Mouse (Mus musculus): ENCODE data around the gene 3830403N18Rik.
"Not testable (repeated sequence)": the region's sequence is repeated elsewhere in the genome, so short reads cannot be mapped to it uniquely, and the experiment has no call there.

GRCm38 (mm10) chrX:56136336-56136909 lies at the start of gene 3830403N18Rik:
- TF ChIP-seq POLR2A, CTCF (IDR thresholded peaks at IDR 0.05; ENCODE audit: insufficient read depth, low read depth, low read length): not testable (repeated sequence)

Data from olfactory bulb, adult 2 months (tissue).